Mouse (Mus musculus): ENCODE measurements around the gene Lum. TPM values are rescaled to one million over a fixed set of nuclear protein-coding genes. Genes with fewer than 3 reads are reported as not detected.
A peak's percentile ranks its signal among the peaks of the same experiment; 100 is the strongest.

Gene Lum
- total RNA-seq (2022) = 1 to 10 TPM; 4.8 to 7.1 (median 6.0) TPM

GRCm38 (mm10) chr10:97564957-97565856 is at the start of gene Lum:
Gene Lum (plus strand): TSS chr10:97565128.
- DNase-seq (ENCODE audit: low spot score in 2 of 2) = no peak

DNA sequence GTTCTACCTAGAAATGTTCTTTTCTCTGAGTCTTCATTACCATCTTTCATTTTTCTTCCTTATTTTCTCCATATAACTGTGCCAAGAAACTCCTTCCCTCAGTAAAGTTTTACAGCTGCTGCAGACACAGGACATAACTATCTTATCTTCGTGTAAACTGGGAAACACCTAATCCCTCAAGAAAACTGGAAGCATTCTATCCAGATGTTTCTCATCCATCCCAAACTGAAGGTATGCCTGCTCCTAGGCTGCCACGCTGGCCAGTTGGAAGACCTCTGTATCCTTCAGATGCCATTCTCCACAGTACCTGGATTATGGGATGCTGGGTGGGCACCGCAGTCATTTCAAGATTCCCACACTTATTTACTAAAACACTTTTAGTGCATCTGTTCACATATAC is 41.6 kb upstream of the Lum start:
- DNase-seq (ENCODE audit: low spot score in 2 of 2) = no peak

DNA sequence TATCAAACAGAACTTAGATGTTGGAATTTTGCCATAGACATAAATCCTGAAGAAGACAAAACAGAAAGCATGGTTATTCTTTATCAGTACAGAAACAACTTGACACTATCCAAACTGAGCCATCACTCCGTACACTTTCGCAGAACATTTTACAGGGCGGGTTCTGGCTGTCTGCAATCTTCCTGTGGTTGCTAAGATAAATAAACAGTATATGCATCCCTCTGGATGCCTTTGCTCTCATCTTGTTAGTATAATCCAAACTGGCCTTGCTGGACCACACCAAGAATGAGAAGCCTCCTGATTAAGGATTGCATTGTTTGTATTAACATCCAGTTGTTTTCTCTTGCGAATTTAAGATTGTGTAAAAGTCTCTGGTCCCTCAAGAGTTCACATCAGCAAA is 29.2 kb upstream of the Lum start:
- no peak for DNase-seq (ENCODE audit: low spot score in 2 of 2)

DNA sequence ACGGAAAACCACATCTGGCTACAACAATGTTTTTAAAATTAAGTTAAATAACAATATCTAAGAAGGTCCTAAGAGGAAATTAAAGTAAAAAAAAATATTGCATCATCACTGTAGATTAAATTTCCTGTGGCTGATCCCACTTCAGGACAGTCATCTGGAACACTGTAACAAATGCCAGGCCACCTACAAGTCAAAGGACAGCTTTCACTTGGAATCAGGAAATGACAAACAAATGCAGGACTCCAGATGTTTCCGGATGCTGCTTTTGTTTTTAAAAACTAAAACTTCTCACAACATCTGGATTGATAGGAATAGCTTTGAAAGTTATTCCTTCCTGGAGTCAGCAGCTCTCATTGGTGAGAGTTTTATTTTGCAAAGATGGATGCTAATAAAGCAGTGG is 28.0 kb upstream of the Lum start:
- DNase-seq (ENCODE audit: low spot score in 2 of 2) = no peak

- DNase-seq (ENCODE audit: low spot score in 2 of 2) = no peak
Measured at GRCm38 (mm10) chr10:97538202-97538601, 26.7 kb upstream of the Lum start.

GRCm38 (mm10) chr10:97547740-97548139 is 17.2 kb upstream of the Lum start:
- DNase-seq (ENCODE audit: low spot score in 2 of 2) = no peak

GRCm38 (mm10) chr10:97567489-97568135 is 2.7 kb downstream of the Lum start:
- DNase-seq (ENCODE audit: low spot score in 2 of 2) = no peak

DNA sequence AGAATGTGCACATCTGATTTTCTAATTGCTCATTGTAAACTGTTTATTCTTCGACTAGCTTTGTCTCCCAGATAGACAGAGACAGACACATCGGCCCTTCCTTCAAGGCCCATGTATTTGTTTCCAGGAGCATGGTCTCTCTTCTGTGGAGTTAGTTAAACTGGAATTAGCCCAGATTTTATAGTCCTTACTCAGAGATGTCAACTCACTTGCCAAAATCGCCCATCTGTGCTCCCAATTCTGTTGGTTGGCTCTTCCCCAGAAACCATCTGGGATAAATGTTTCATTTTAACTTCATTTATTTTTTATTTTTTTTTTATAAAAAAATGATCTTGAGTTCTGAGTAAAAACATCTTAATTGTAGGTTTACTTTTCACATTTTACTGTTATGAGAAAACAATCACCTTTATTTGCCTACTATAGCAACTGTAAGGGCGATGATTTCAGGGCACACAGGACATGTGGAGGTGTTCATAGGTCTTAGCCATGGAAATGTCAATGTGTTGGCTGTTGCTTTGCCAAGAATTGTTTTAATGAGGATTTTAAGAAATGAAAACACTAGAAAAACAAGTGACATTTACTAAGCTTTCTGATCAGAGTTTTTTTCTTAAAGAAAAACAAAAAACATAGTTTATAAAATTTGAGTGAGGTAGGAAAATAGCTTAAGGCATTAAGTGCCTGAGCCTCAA is 17.8 kb downstream of the Lum start:
- peak; percentile 50 to 70 for DNase-seq (ENCODE audit: low spot score in 2 of 2)

- DNase-seq (ENCODE audit: low spot score in 2 of 2) = no peak
Measured at GRCm38 (mm10) chr10:97584176-97584575, 19.2 kb downstream of the Lum start.

- no peak for DNase-seq (ENCODE audit: low spot score in 2 of 2)
Measured at GRCm38 (mm10) chr10:97587159-97587558, 22.2 kb downstream of the Lum start.

- no peak for DNase-seq (ENCODE audit: low spot score in 2 of 2)
Measured at GRCm38 (mm10) chr10:97589574-97589973, 24.6 kb downstream of the Lum start.

GRCm38 (mm10) chr10:97591036-97591435 is 26.1 kb downstream of the Lum start:
- no peak for DNase-seq (ENCODE audit: low spot score in 2 of 2)

- no peak for DNase-seq (ENCODE audit: low spot score in 2 of 2)
Measured at GRCm38 (mm10) chr10:97591685-97592084, 26.8 kb downstream of the Lum start.

DNA sequence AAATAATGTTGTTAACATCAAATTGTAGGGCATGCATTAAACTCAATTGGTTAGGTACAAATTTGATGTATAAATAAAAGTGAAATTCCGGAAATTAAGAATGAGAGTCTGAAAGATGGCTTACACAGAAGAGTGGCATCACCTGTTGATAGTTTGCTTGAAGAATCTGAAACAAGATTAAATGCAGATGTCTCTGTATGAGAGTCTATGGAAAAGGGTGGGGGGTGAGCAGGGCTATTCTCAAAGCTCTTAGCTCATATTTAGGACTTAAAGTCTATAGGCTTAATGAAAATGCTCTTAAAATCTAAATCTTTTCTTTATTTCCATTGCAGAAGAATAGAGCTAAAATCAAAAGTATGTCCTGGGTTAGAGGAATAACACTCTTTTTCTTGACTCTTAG is 30.8 kb downstream of the Lum start:
- DNase-seq (ENCODE audit: low spot score in 2 of 2) = no peak

DNA sequence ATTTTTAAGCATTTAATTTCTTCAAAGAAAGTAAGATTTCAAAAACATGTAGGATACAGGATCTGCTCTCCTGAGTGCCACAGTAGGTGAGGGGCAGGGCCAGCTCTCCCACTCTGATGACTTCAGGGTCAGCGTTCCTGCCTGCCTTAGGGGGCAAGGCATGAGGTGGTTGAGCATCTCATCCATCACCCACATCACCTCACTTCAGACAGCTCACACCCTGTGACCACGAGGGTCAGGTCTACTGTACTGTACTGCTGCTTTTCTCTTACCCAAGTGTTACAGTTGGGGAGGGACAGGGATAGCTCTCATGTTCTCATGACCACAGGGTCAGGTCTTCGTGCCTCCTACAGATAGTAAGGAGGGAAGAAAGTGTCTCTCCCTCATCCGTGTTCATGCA is 36.8 kb downstream of the Lum start:
- no peak for DNase-seq (ENCODE audit: low spot score in 2 of 2)

DNA sequence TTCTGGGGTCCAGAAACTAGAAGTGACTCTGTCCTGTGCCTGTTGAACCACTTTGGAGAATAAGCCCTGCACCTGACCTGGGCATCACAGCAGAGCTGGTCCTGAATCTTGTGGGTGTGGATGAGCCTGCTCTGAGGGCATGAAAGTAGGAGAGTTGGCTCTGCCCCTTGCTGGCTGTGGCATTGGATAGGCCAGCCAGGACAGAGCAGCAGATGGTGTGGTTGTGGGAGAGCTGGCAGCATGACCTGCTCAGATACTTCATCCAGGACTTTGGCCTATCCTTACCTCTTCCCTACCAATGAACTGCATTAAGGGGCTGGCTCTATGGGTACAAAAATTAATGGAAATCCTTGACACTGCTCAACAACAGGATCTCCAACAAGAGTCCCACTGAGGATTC is 38.3 kb downstream of the Lum start:
- no peak for DNase-seq (ENCODE audit: low spot score in 2 of 2)

GRCm38 (mm10) chr10:97606579-97606978 is 41.7 kb downstream of the Lum start, which contains the start of gene Kera:
Gene Kera (plus strand): TSS chr10:97606879.
- no peak for DNase-seq (ENCODE audit: low spot score in 2 of 2)

Other genes with a start within 250 kb of the Lum start
- 10 to 100 TPM; 60.2 to 71.0 (median 66.0) TPM for gene Dcn, start 85.5 kb upstream of the Lum start, total RNA-seq (2022)
- under 1 TPM in 2 of 4 experiments, not detected in 2; 0.19 to 0.20 TPM for gene Kera, start 41.8 kb downstream of the Lum start, total RNA-seq (2022)
- gene Epyc, start 78.9 kb downstream of the Lum start, total RNA-seq (2022) = under 1 TPM in 1 of 4 experiments, not detected in 3; 0.12 TPM
- not detected for gene Ccer1, start 127.9 kb downstream of the Lum start, total RNA-seq (2022)
- gene C030005K15Rik, start 161.6 kb downstream of the Lum start, total RNA-seq (2022) = under 1 TPM; 0.30 to 0.81 (median 0.39) TPM